Mouse (Mus musculus) embryo, embryonic 11.5 days (tissue): ENCODE measurements around the gene Cklf.
A peak's percentile ranks its signal among the peaks of the same experiment; 100 is the strongest.

Experiments used
- DNase-seq: peaks from one replicate; pipeline ENCODE4 v3.0.0-alpha.2; 2012; ENCODE audit warnings: low read depth, low spot score

Cklf gene

GRCm38 (mm10) chr8:104250439-104251367 lies at the start of gene Cklf:
Gene Cklf, plus strand, starts transcription at chr8:104250861.
- DNase-seq, result peak; percentile 91

GRCm38 (mm10) chr8:104201622-104202021 lies 49.0 kb upstream of the Cklf start:
- no peak for DNase-seq

- DNase-seq, result no peak
These were observed 48.3 kb upstream of the Cklf start for GRCm38 (mm10) chr8:104202320-104202719.

GRCm38 (mm10) chr8:104205292-104205691 lies 45.4 kb upstream of the Cklf start:
- no peak for DNase-seq

- no peak for DNase-seq
These were observed 33.1 kb upstream of the Cklf start for GRCm38 (mm10) chr8:104217601-104218000.

- DNase-seq, result peak; percentile 41
These were observed 31.6 kb upstream of the Cklf start for GRCm38 (mm10) chr8:104219079-104219478.

GRCm38 (mm10) chr8:104219806-104220205 lies 30.9 kb upstream of the Cklf start:
- peak; percentile 59 for DNase-seq

- no peak for DNase-seq
These were observed 23.6 kb upstream of the Cklf start for GRCm38 (mm10) chr8:104227048-104227447.

GRCm38 (mm10) chr8:104230377-104230776 lies 20.3 kb upstream of the Cklf start:
- DNase-seq, result no peak

GRCm38 (mm10) chr8:104232039-104232438 lies 18.6 kb upstream of the Cklf start:
- no peak for DNase-seq

GRCm38 (mm10) chr8:104232919-104233318 lies 17.7 kb upstream of the Cklf start:
- no peak for DNase-seq

- DNase-seq, result no peak
These were observed 16.1 kb upstream of the Cklf start for GRCm38 (mm10) chr8:104234573-104234972.

- no peak for DNase-seq
These were observed 11.2 kb upstream of the Cklf start for GRCm38 (mm10) chr8:104239418-104239861.

- DNase-seq, result no peak
These were observed 8.5 kb upstream of the Cklf start for GRCm38 (mm10) chr8:104242038-104242644.

GRCm38 (mm10) chr8:104246621-104247020 lies 4.0 kb upstream of the Cklf start:
- DNase-seq, result no peak

- no peak for DNase-seq
These were observed 3.4 kb upstream of the Cklf start for GRCm38 (mm10) chr8:104247054-104247907.

GRCm38 (mm10) chr8:104247908-104248275 lies 2.8 kb upstream of the Cklf start:
- DNase-seq, result no peak

GRCm38 (mm10) chr8:104248276-104248675 lies 2.4 kb upstream of the Cklf start, which contains the start of gene Tk2:
Gene Tk2, minus strand, starts transcription at chr8:104248558.
- DNase-seq, result peak; percentile 51

- DNase-seq, result no peak
These were observed 1.1 kb upstream of the Cklf start for GRCm38 (mm10) chr8:104249442-104249996.

- no peak for DNase-seq
These were observed 800 bp downstream of the Cklf start for GRCm38 (mm10) chr8:104251461-104251860.

- DNase-seq, result no peak
These were observed 2.4 kb downstream of the Cklf start for GRCm38 (mm10) chr8:104253016-104253415.
